Mouse (Mus musculus) Patski (cell line): ENCODE measurements at regions not wholly inside any gene's neighbourhood (a gene's known extent, or its start where the extent isn't known, plus 50 kb on each side); places are given as distances from the start of the nearest gene placed in this dataset.
"Not testable (repeated sequence)": the region's sequence is repeated elsewhere in the genome, so short reads cannot be mapped to it uniquely, and the experiment has no call there.

Source experiments
- ATAC-seq: fragments of 100-300 bp; one replicate; pipeline ENCODE4 v1.8.0; 2021
- CTCF ChIA-PET: fragments of 350-600 bp; sonication (Branson Sonifier 250); formaldehyde crosslinking; loops from one replicate; lab custom pipeline; 2022; ENCODE audit warnings: inconsistent platforms; lab: Charles Lee
- POLR2A ChIA-PET: fragments of 350-600 bp; sonication (Branson Sonifier 250); formaldehyde crosslinking; loops from one replicate; lab custom pipeline; 2022; ENCODE audit warnings: antibody characterized with exemption, inconsistent platforms; lab: Charles Lee
- DNase-seq: peaks from one replicate; pipeline ENCODE4 v3.0.0-alpha.2; 2011; ENCODE audit warnings: low read depth, low spot score
- H3K27me3 ChIP-seq: fragments of 371-371 bp; one replicate; pipeline ENCODE4 v1.5.1; 2021
- CTCF ChIP-seq: fragments of 100-300 bp; IDR thresholded peaks from one replicate; pipeline ENCODE4 v1.5.1; 2021
- in situ Hi-C: fragments of 300-500 bp; cut with MboI; formaldehyde crosslinking; loops from 3 replicates; pipeline ENCODE4 v1.11.1; 2018; ENCODE audit warnings: low pct_unique_long_range_greater_than_20kb, mixed read lengths

DNA sequence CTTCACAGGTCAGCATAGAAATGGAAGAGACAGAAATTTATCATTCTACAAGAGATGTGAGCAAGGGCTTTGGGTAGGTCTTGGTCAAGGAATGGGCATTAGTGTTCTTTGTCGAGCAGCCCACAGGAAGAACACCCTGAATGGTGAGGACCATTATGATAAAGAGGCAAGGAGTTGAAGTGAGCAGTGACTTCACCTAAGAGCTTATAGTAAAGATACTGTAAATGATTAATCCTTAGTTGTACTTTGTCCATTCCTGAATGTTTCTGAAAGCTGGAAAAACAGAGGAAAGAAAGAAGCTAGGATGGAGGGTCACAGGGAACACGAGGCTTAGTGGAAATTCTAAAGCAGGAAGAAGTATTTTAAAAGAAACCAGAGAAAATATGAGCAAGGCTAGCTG is 956.9 kb downstream of the Defb40 start:
- no peak for TF ChIP-seq CTCF
- CTCF ChIA-PET: no interaction called here
- in situ Hi-C loops: no loop called here
- no peaks in the 10 kb centered on the region for H3K27me3 ChIP-seq
- DNase-seq (no peak), ATAC-seq (no peak)
- POLR2A ChIA-PET: interaction anchor here (0.7 kb wide), 1 partner anchor 979 kb away, joined by 3 read pairs; no protein-coding TSS in a partner anchor

DNA sequence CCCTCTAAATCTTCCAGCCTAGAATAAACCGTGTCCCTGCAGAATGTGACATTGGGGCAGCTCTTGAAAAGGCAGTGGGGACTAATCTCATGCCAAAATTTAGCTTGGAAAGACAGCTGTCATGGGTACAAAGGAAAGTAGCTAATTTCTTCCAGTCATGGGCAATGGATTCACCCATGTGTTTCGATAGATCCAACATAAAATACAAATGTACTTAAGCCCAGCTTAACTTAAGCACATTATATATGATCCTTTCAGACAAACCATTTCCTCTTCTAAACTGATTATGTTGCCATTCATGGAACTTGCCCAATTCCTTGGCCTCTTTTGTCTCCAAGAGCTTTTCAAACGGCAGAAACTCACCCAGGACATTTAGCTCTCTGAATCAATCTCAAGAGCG is 970.5 kb downstream of the Defb40 start:
- no peak for TF ChIP-seq CTCF
- ChIA-PET CTCF (no interaction called here), POLR2A (no interaction called here)
- ATAC-seq: no peak
- no peak for DNase-seq
- in situ Hi-C loops: no loop called here
- no peaks in the 10 kb centered on the region for H3K27me3 ChIP-seq

GRCm38 (mm10) chr8:18005660-18006059 is 972.4 kb downstream of the Defb40 start:
- CTCF ChIA-PET: no interaction called here
- in situ Hi-C loops: no loop called here
- DNase-seq (no peak), ATAC-seq (no peak)
- no peaks in the 10 kb centered on the region for H3K27me3 ChIP-seq
- no peak for TF ChIP-seq CTCF
- POLR2A ChIA-PET: no interaction called here

DNA sequence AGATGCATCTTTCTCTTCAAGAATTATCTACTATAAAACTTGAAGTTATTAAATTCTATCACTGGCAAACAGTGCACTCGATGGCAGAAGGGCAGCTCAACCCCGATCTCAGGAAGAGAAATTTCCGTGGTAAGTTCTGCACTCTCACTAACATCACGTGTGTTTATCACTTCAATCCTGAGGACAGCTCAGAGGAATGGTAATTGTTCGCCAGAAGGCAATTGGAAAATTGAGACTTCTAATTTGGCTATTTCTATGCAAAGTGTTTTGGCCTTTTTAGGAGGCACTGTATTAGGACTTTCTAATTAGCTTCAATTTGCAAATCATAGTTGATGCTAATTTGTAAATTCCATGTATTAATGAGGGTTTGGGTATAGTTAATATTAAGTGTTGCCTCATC is 977.3 kb downstream of the Defb40 start:
- CTCF ChIA-PET: interaction anchor here (1.8 kb wide), 1 partner anchor 16 kb away, joined by 4 read pairs; no protein-coding TSS in a partner anchor
- ATAC-seq (no peak), DNase-seq (no peak)
- no peak for TF ChIP-seq CTCF
- POLR2A ChIA-PET: no interaction called here
- in situ Hi-C loops: no loop called here
- no peaks in the 10 kb centered on the region for H3K27me3 ChIP-seq

DNA sequence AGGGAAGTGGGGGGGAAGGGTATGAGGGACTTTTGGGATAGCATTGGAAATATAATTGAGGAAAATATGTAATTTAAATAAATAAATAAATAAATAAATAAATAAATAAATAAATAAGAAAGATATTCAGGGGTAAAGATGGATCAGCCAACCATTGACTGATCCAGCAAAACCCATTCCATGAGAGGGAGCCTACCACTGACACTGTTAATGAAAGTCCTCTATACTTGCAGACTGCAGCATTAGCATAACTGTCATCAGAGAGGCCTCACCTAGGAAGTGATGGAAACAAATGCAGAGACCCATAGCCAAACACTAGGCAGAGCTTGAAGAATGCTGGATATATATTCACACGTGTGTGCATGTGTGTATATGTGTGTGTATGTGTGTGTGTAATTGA is 993.3 kb downstream of the Defb40 start:
- DNase-seq (no peak), ATAC-seq (no peak)
- POLR2A ChIA-PET: no interaction called here
- CTCF ChIA-PET: interaction anchor here (0.9 kb wide), 1 partner anchor 17 kb away, joined by 4 read pairs; no protein-coding TSS in a partner anchor
- peaks cover 4% of the 10 kb centered on the region for H3K27me3 ChIP-seq
- in situ Hi-C loops: no loop called here
- no peak for TF ChIP-seq CTCF

- H3K27me3 ChIP-seq: no peaks in the 10 kb centered on the region
- ChIA-PET POLR2A (no interaction called here), CTCF (no interaction called here)
- no peak for DNase-seq
- ATAC-seq: no peak
- in situ Hi-C loops: no loop called here
- no peak for TF ChIP-seq CTCF
These were observed 1029.2 kb downstream of the Defb40 start for GRCm38 (mm10) chr8:17948848-17949247.

GRCm38 (mm10) chr8:17948053-17948834 is 1029.8 kb downstream of the Defb40 start:
- in situ Hi-C loops: no loop called here
- no peak for DNase-seq
- no peak for ATAC-seq
- CTCF ChIA-PET: no interaction called here
- no peak for TF ChIP-seq CTCF
- POLR2A ChIA-PET: no interaction called here
- H3K27me3 ChIP-seq: no peaks in the 10 kb centered on the region

DNA sequence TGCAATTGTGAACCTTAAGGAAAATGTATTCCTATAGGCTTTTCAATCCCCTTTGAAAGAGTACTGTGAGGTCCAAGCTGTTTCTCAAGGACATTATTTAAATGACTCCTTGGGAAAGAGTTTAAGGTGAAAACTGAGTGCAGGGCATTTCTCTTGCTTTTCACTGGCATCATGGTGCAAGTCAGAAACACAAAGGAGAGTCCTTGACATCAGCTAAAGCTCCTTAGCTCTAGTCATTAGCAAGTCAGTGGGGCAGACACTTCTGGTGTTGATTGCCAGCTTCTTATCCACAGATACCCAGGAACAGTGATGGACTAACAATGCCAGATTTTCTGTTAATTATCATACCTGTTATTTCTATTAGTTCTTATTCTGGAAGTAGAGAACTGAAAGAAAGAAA is 1043.4 kb downstream of the Defb40 start:
- DNase-seq (no peak), ATAC-seq (no peak)
- no peak for TF ChIP-seq CTCF
- in situ Hi-C loops: no loop called here
- no peaks in the 10 kb centered on the region for H3K27me3 ChIP-seq
- ChIA-PET CTCF (no interaction called here), POLR2A (no interaction called here)

DNA sequence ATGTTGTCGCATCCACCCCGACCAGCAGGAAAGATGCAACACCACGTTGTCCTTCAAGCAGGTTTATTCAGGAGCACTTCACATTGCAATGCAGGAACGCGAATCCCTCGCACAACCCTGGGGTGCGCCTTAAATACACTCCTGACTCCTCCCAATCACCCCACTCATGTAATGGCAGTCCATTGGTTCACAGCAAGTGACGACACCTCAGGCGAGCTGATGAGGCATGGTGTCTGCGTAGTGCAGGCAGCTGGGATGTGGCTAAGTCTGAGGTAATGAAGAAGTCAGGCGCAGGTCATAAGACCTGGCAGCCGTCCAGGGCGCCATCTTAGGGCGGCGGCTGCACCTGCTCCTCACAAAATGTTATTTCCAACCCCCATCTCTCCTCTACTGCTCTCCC is 1068.7 kb downstream of the Defb40 start:
- in situ Hi-C loops: no loop called here
- POLR2A ChIA-PET: no interaction called here
- CTCF ChIA-PET: no interaction called here
- ATAC-seq (no peak), DNase-seq (no peak)
- no peaks in the 10 kb centered on the region for H3K27me3 ChIP-seq
- TF ChIP-seq CTCF: no peak

DNA sequence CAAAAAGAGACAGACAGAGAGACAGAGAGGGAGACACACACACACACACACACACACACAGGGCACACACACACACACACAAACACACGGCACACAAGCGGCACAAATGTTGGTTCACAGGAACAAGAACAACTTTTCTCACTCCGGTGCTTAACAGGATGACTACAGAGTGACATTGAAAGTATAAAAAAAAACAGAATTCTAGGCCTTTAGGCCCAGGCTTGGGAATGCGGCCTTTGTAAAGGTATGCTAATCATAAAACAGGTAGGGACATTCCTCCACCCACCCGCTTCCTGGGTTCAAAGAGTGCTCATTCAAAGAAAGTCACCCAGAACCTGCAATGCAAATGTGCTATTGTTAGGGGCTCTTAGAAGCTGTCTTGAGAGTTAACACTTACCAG is 1089.5 kb downstream of the Defb40 start:
- DNase-seq, POLR2A ChIA-PET: not testable (repeated sequence)

DNA sequence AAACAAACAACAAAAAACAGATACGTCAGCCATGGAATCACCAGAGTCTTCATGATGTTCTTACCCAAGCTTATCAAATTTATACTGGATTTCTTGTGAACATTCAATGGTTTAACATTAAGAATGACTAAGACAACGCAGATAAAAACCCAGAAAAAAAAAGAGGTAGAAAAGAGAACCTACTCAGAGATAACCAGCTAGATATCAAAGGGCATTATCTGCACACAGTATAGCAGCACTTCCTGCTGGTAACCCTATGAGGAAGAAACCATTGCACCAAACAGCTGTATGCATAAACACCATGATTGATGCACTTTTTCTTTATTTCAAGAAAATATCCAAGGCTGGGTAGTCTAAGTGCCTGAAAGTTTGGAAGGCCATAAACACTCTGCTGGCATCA is 1114.7 kb downstream of the Defb40 start:
- no peak for ATAC-seq
- ChIA-PET CTCF (no interaction called here), POLR2A (no interaction called here)
- DNase-seq: no peak
- no peaks in the 10 kb centered on the region for H3K27me3 ChIP-seq
- in situ Hi-C loops: no loop called here
- TF ChIP-seq CTCF: no peak

More for the DNA sequence above, 1089.5 kb downstream of the Defb40 start:
- H3K27me3 ChIP-seq, CTCF ChIA-PET, ATAC-seq, in situ Hi-C loops: not testable (repeated sequence)
